In genomic region chr10:61714771-61715461, GRCm38 (mm10) we compare ENCODE assay signal across 8 mouse cellular contexts. TPM values are rescaled to one million over a fixed set of nuclear protein-coding genes. Genes with fewer than 3 reads are reported as not detected.
DNase-seq lines count a peak whose midpoint lies in the region; ATAC-seq and TF ChIP-seq lines count a peak whose summit lies in the region.

Gene Aifm2 (plus strand): TSS chr10:61715263.

- H3K4me3 ChIP-seq in hindbrain, embryonic 16.5 days (ENCODE audit: low read length) = peak within 1 kb of the TSS; percentile 59
- peak within 1 kb of the TSS; percentile 50 to 62 for H3K4me3 ChIP-seq in liver, embryonic 14.5 days (ENCODE audit: insufficient read depth in 1 of 2, low read depth in 2 of 2, low read length in 2 of 2)
- peak within 1 kb of the TSS; percentile 45 for H3K4me3 ChIP-seq in neural tube, embryonic 11.5 days (ENCODE audit: low read depth, low read length)

- ATAC-seq in frontal cortex, adult (ENCODE audit: low TSS enrichment) = peak; percentile 69
- ATAC-seq in hindbrain, embryonic 16.5 days = peak; percentile 90
- ATAC-seq in liver, embryonic 14.5 days (ENCODE audit: insufficient read depth) = peak; percentile 88
- ATAC-seq in neural tube, embryonic 11.5 days (ENCODE audit: insufficient read depth, low FRiP score, low TSS enrichment) = peak; percentile 82

- peak within 1 kb of the TSS; percentile 71 for H3K9ac ChIP-seq in hindbrain, embryonic 16.5 days (ENCODE audit: low read depth, low read length)
- peak within 1 kb of the TSS; percentile 10; the same call in 1 of the 2 replicates for H3K9ac ChIP-seq in liver, embryonic 14.5 days (replicated peaks)
- peak within 1 kb of the TSS; percentile 47 for H3K9ac ChIP-seq in neural tube, embryonic 11.5 days (ENCODE audit: low read length)

- WGBS in hindbrain, embryonic 16.5 days = 16% methylated on average over 25 of the region's 36 CpGs
- WGBS in liver, embryonic 14.5 days (ENCODE audit: insufficient replicate concordance) = 15% methylated on average over 36 of the region's 36 CpGs
- 15% methylated on average over 35 of the region's 36 CpGs for WGBS in neural tube, embryonic 11.5 days

- TF ChIP-seq CTCF in liver, embryonic 14.5 days (IDR thresholded peaks at IDR 0.05; ENCODE audit: low read depth) = no peak

- no peaks in the 10 kb centered on the region for H3K9me3 ChIP-seq in hindbrain, embryonic 16.5 days (ENCODE audit: control insufficient read depth, low read length)
- H3K9me3 ChIP-seq in liver, embryonic 14.5 days (ENCODE audit: control insufficient read depth, low read length) = no peaks in the 10 kb centered on the region
- no peaks in the 10 kb centered on the region for H3K9me3 ChIP-seq in neural tube, embryonic 11.5 days (ENCODE audit: control insufficient read depth, low read length)

- no peak within 1 kb of the TSS for H3K27ac ChIP-seq in hindbrain, embryonic 16.5 days (ENCODE audit: low read depth, low read length)
- no peak within 1 kb of the TSS for H3K27ac ChIP-seq in liver, embryonic 14.5 days
- no peak within 1 kb of the TSS for H3K27ac ChIP-seq in neural tube, embryonic 11.5 days (ENCODE audit: low read depth, low read length)

- H3K36me3 ChIP-seq in hindbrain, embryonic 16.5 days (ENCODE audit: control insufficient read depth, insufficient read depth, low read length) = no peaks in the 10 kb centered on the region
- H3K36me3 ChIP-seq in liver, embryonic 14.5 days (replicated peaks; ENCODE audit: control insufficient read depth, insufficient read depth, low read depth) = no peaks in the 10 kb centered on the region
- no peaks in the 10 kb centered on the region for H3K36me3 ChIP-seq in neural tube, embryonic 11.5 days (ENCODE audit: control insufficient read depth, insufficient read depth, low read length)

- no peak for TF ChIP-seq EP300 in liver, embryonic 14.5 days (IDR thresholded peaks at IDR 0.05; ENCODE audit: low read depth)

- H3K27me3 ChIP-seq in hindbrain, embryonic 16.5 days (replicated peaks; ENCODE audit: control insufficient read depth, insufficient read depth, low read length) = no peaks in the 10 kb centered on the region
- H3K27me3 ChIP-seq in liver, embryonic 14.5 days (ENCODE audit: control insufficient read depth, insufficient read depth, low read length) = no peaks in the 10 kb centered on the region; the same call in 1 of the 2 replicates
- no peaks in the 10 kb centered on the region for H3K27me3 ChIP-seq in neural tube, embryonic 11.5 days (ENCODE audit: control insufficient read depth, insufficient read depth, low read length)

- H3K4me1 ChIP-seq in hindbrain, embryonic 16.5 days (ENCODE audit: control insufficient read depth, insufficient read depth, low read depth, low read length) = peaks cover 5% of the 10 kb centered on the region; the same call in 1 of the 2 replicates
- H3K4me1 ChIP-seq in liver, embryonic 14.5 days (replicated peaks; ENCODE audit: control insufficient read depth in 2 of 2, insufficient read depth in 2 of 2, low read length in 1 of 2) = peaks cover 0 to 8% of the 10 kb centered on the region in 2 experiments; a peak in 2 of 4 replicates
- H3K4me1 ChIP-seq in neural tube, embryonic 11.5 days (ENCODE audit: control insufficient read depth, insufficient read depth, low read length) = peaks cover 6% of the 10 kb centered on the region; the same call in 1 of the 2 replicates

- H3K4me2 ChIP-seq in hindbrain, embryonic 16.5 days (ENCODE audit: low read length) = peak within 1 kb of the TSS; percentile 95
- H3K4me2 ChIP-seq in liver, embryonic 14.5 days (ENCODE audit: low read depth) = peak within 1 kb of the TSS; percentile 66
- peak within 1 kb of the TSS; percentile 78 for H3K4me2 ChIP-seq in neural tube, embryonic 11.5 days (ENCODE audit: low read depth)

- no peak for DNase-seq in frontal cortex, postnatal 25 days (ENCODE audit: low spot score in 2 of 2)
- peak; percentile 54 for DNase-seq in cerebellum, adult 9-11 months
- DNase-seq in gastrocnemius, adult 8-10 months (ENCODE audit: low spot score in 2 of 2) = peak; percentile 51 to 73
- peak; percentile 45 to 53 (median 50) for DNase-seq in liver, embryonic 14.5 days (ENCODE audit: low read depth in 3 of 3, low spot score in 3 of 3)
- DNase-seq in neural tube, embryonic 11.5 days (ENCODE audit: low spot score) = peak; percentile 72
- DNase-seq in thymus, postnatal 25 days = peak; percentile 6

RNA-seq across cellular contexts. Expression of gene Aifm2, which starts in this region (rescaled TPM):
- 10 to 100 TPM; 11.7 to 13.7 (median 12.5) TPM for total RNA-seq in gastrocnemius, adult 8-10 months (2022)
- polyA plus RNA-seq in hindbrain, embryonic 16.5 days (2015; fragmentation: Nextera tagmentation; extraction: Ambion mirVana) = 15.8 and 19.2 TPM in 2 replicates
- 1.4 and 2.1 TPM in 2 replicates for polyA plus RNA-seq in liver, embryonic 14.5 days (2012; rRNA removed)
- 2.7 and 3.2 TPM in 2 replicates for polyA plus RNA-seq in liver, embryonic 14.5 days (2014; fragmentation: Nextera tagmentation; extraction: Ambion mirVana)
- polyA plus RNA-seq in neural tube, embryonic 11.5 days (2014; fragmentation: Nextera tagmentation; extraction: Ambion mirVana) = 11.8 and 12.8 TPM in 2 replicates

Comparison
In these comparisons a context has a peak if more than half of its experiments do, and no peak if none do; other contexts are left out.
1. DNase-seq: peak in cerebellum, adult 9-11 months (single experiment), gastrocnemius, adult 8-10 months (2 of 2), liver, embryonic 14.5 days (3 of 3), neural tube, embryonic 11.5 days (single experiment) and thymus, postnatal 25 days (single experiment); none in frontal cortex, postnatal 25 days (0 of 2).
2. H3K9ac ChIP-seq: peak in every context shown above with its lines; median percentile 71 in hindbrain, embryonic 16.5 days; 47 in neural tube, embryonic 11.5 days; 10 in liver, embryonic 14.5 days.
3. Peak in every context shown above with its lines, with median percentiles within 50 percentile points of each other: ATAC-seq, H3K4me2 ChIP-seq and H3K4me3 ChIP-seq.